Mouse (Mus musculus) heart, embryonic 11.5 days (tissue): ENCODE results near the gene Cabp4. TPM values are rescaled to one million over a fixed set of nuclear protein-coding genes. Genes with fewer than 3 reads are reported as not detected.
A peak's percentile ranks its signal among the peaks of the same experiment; 100 is the strongest.

Experiments
- ATAC-seq: fragments of 200-750 bp; cut with Nextera tagmentation; replicated peaks from 2 replicates; pipeline ENCODE4 v1.8.0; 2017; ENCODE audit warnings: moderate library complexity; ENCODE audit not compliant: insufficient number of reproducible peaks, low FRiP score, low TSS enrichment
- H3K27ac ChIP-seq: fragments of 300-500 bp; sonication (generic); 2 replicates; pipeline ENCODE4 v1.5.1; 2014; ENCODE audit warnings: mild to moderate bottlenecking, low read depth, low read length
- H3K27me3 ChIP-seq: fragments of 300-500 bp; sonication (generic); 2 replicates; pipeline ENCODE4 v1.6.1; 2014; ENCODE audit warnings: mild to moderate bottlenecking, low read length, mixed read lengths; ENCODE audit not compliant: control insufficient read depth, insufficient read depth
- H3K36me3 ChIP-seq: fragments of 300-500 bp; sonication (generic); 2 replicates; pipeline ENCODE4 v1.6.1; 2014; ENCODE audit warnings: mild to moderate bottlenecking, low read length, moderate library complexity, mixed read lengths; ENCODE audit not compliant: control insufficient read depth, insufficient read depth
- H3K4me1 ChIP-seq: fragments of 300-500 bp; sonication (generic); 2 replicates; pipeline ENCODE4 v1.6.1; 2014; ENCODE audit warnings: low read length; ENCODE audit not compliant: control insufficient read depth, insufficient read depth
- H3K4me2 ChIP-seq: fragments of 300-500 bp; sonication (generic); 2 replicates; pipeline ENCODE4 v1.6.1; 2014; ENCODE audit warnings: mild to moderate bottlenecking, moderate library complexity
- H3K4me3 ChIP-seq: fragments of 300-500 bp; sonication (generic); 2 replicates; pipeline ENCODE4 v1.5.1; 2014; ENCODE audit warnings: low read depth, low read length
- H3K9ac ChIP-seq: fragments of 300-500 bp; sonication (generic); 2 replicates; pipeline ENCODE4 v1.6.1; 2014; ENCODE audit warnings: mild to moderate bottlenecking, low read depth, low read length, moderate library complexity
- H3K9me3 ChIP-seq: fragments of 300-500 bp; sonication (generic); replicated peaks from 2 replicates; pipeline ENCODE4 v1.6.1; 2016; ENCODE audit warnings: low read length; ENCODE audit not compliant: control insufficient read depth
- WGBS: fragments of 180-500 bp; shearing (Covaris S2); extraction: QIAGEN DNeasy Blood & Tissue Kit; methylation state at CpG from one replicate; pipeline ENCODE4 v1.1.7; 2014; ENCODE audit not compliant: insufficient replicate concordance; 5-methylcytosine and 5-hydroxymethylcytosine counted together
- polyA plus RNA-seq: library from polyadenylated mRNA; unstranded; fragments of >200 nt; fragmentation: Nextera tagmentation; extraction: Ambion mirVana; gene quantifications from 2 replicates; pipeline ENCODE4 v1.2.1, GENCODE M21; 2014

The Cabp4 gene
- polyA plus RNA-seq, 1 experiment from 2014 or later = not detected

GRCm38 (mm10) chr19:4170723-4171392 lies 27.0 kb upstream of the Cabp4 start:
- no peak overlapping the region for H3K4me2 ChIP-seq
- WGBS = 86% methylated on average over 10 of the region's 10 CpGs
- peaks cover 29% of the 10 kb centered on the region for H3K4me1 ChIP-seq

GRCm38 (mm10) chr19:4169810-4170209 lies 26.0 kb upstream of the Cabp4 start:
- Histone ChIP-seq H3K9me3 (no peaks in the 10 kb centered on the region), H3K27me3 (no peaks in the 10 kb centered on the region), H3K4me2 (peak overlapping the region; percentile 94), H3K9ac (peak overlapping the region; percentile 90), H3K27ac (peak overlapping the region; percentile 76), H3K36me3 (no peaks in the 10 kb centered on the region), H3K4me1 (peaks cover 20% of the 10 kb centered on the region), H3K4me3 (peak overlapping the region; percentile 45)
- peak; percentile 32 for ATAC-seq
- 7% methylated on average over 27 of the region's 27 CpGs for WGBS

More at GRCm38 (mm10) chr19:4170723-4171392, 27.0 kb upstream of the Cabp4 start:
- H3K36me3 ChIP-seq = no peaks in the 10 kb centered on the region
- no peaks in the 10 kb centered on the region for H3K9me3 ChIP-seq
- no peak for ATAC-seq
- no peak overlapping the region for H3K27ac ChIP-seq
- H3K27me3 ChIP-seq = no peaks in the 10 kb centered on the region
- H3K4me3 ChIP-seq = no peak overlapping the region
- H3K9ac ChIP-seq = no peak overlapping the region

GRCm38 (mm10) chr19:4169378-4169784 lies 25.5 kb upstream of the Cabp4 start:
- Histone ChIP-seq H3K4me1 (peaks cover 20% of the 10 kb centered on the region), H3K4me2 (peak overlapping the region; percentile 94), H3K9ac (peak overlapping the region; percentile 90), H3K27me3 (no peaks in the 10 kb centered on the region), H3K36me3 (no peaks in the 10 kb centered on the region), H3K27ac (peak overlapping the region; percentile 76), H3K4me3 (peak overlapping the region; percentile 45), H3K9me3 (no peaks in the 10 kb centered on the region)
- WGBS = under 1% methylated on average over 43 of the region's 43 CpGs
- peak; percentile 91 for ATAC-seq

GRCm38 (mm10) chr19:4166678-4167476 lies 23.0 kb upstream of the Cabp4 start:
- H3K4me2 ChIP-seq = no peak overlapping the region
- no peaks in the 10 kb centered on the region for H3K36me3 ChIP-seq
- H3K9me3 ChIP-seq = no peaks in the 10 kb centered on the region
- peaks cover 25% of the 10 kb centered on the region for H3K4me1 ChIP-seq
- no peak overlapping the region for H3K4me3 ChIP-seq
- no peak overlapping the region for H3K27ac ChIP-seq
- no peak for ATAC-seq
- 54% methylated on average over 9 of the region's 9 CpGs for WGBS
- no peaks in the 10 kb centered on the region for H3K27me3 ChIP-seq
- H3K9ac ChIP-seq = no peak overlapping the region

GRCm38 (mm10) chr19:4164721-4165120 lies 20.9 kb upstream of the Cabp4 start:
- no peak for ATAC-seq
- Histone ChIP-seq H3K4me2 (no peak overlapping the region), H3K9ac (no peak overlapping the region), H3K9me3 (no peaks in the 10 kb centered on the region), H3K27ac (no peak overlapping the region), H3K4me3 (no peak overlapping the region), H3K27me3 (no peaks in the 10 kb centered on the region), H3K4me1 (peaks cover 11% of the 10 kb centered on the region), H3K36me3 (peaks cover 6% of the 10 kb centered on the region; the same call in 1 of the 2 replicates)
- WGBS = 72% methylated on average over 2 of the region's 2 CpGs

GRCm38 (mm10) chr19:4164100-4164499 lies 20.3 kb upstream of the Cabp4 start:
- Histone ChIP-seq H3K4me2 (no peak overlapping the region), H3K4me3 (no peak overlapping the region), H3K27me3 (no peaks in the 10 kb centered on the region), H3K27ac (no peak overlapping the region), H3K9ac (no peak overlapping the region), H3K36me3 (peaks cover 6% of the 10 kb centered on the region; the same call in 1 of the 2 replicates), H3K4me1 (peaks cover 9% of the 10 kb centered on the region), H3K9me3 (no peaks in the 10 kb centered on the region)
- 70% methylated on average over 3 of the region's 3 CpGs for WGBS
- ATAC-seq = no peak

GRCm38 (mm10) chr19:4163543-4163887 lies 19.7 kb upstream of the Cabp4 start:
- Histone ChIP-seq H3K27me3 (no peaks in the 10 kb centered on the region), H3K27ac (peak overlapping the region; percentile 24; the same call in 1 of the 2 replicates), H3K36me3 (peaks cover 6% of the 10 kb centered on the region; the same call in 1 of the 2 replicates), H3K9ac (peak overlapping the region; percentile 85; the same call in 1 of the 2 replicates), H3K4me3 (peak overlapping the region; percentile 73), H3K9me3 (no peaks in the 10 kb centered on the region), H3K4me1 (peaks cover 9% of the 10 kb centered on the region), H3K4me2 (peak overlapping the region; percentile 88)
- WGBS = 36% methylated on average over 4 of the region's 4 CpGs
- no peak for ATAC-seq

- Histone ChIP-seq H3K27ac (peak within 1 kb of the TSS; percentile 24; the same call in 1 of the 2 replicates), H3K36me3 (peaks cover 6% of the 10 kb centered on the region), H3K9me3 (no peaks in the 10 kb centered on the region), H3K9ac (peak within 1 kb of the TSS; percentile 85), H3K4me2 (peak within 1 kb of the TSS; percentile 88), H3K27me3 (no peaks in the 10 kb centered on the region), H3K4me3 (peak within 1 kb of the TSS; percentile 73), H3K4me1 (peaks cover 9% of the 10 kb centered on the region)
- 6% methylated on average over 42 of the region's 42 CpGs for WGBS
- ATAC-seq = peak; percentile 70
Measured at GRCm38 (mm10) chr19:4162646-4163542, 19.1 kb upstream of the Cabp4 start, which contains the start of gene Rps6kb2. Gene Rps6kb2, minus strand, starts transcription at chr19:4163354.
